Mouse (Mus musculus): ENCODE measurements around the gene Soga1.

Gene Soga1

GRCm38 (mm10) chr2:156990727-156991431, 88.2 kb downstream of the Soga1 start:
- no peak for DNase-seq (ENCODE audit: low read depth, low spot score)

DNA sequence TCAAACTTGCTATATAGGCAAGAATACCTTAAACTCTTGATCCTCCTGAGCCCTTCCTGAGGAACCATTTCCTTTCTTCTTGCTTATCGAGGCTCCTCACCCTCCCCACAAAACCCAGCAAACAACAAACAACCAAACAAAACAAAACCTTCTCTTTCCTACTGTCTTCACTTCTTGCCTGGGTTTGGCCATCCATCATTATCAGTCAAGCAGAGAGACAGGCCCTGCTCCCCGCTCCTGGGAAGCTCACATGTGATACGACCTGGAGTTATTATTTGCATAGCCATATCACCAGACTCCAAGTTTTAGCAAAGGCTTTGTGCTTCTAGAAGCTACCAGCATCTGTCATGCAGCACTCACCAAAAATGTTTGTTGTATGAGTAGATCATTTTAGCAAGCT, 91.7 kb downstream of the Soga1 start:
- no peak for DNase-seq (ENCODE audit: low read depth, low spot score)

GRCm38 (mm10) chr2:156982864-156983263, 96.2 kb downstream of the Soga1 start:
- no peak for DNase-seq (ENCODE audit: low read depth, low spot score)

DNA sequence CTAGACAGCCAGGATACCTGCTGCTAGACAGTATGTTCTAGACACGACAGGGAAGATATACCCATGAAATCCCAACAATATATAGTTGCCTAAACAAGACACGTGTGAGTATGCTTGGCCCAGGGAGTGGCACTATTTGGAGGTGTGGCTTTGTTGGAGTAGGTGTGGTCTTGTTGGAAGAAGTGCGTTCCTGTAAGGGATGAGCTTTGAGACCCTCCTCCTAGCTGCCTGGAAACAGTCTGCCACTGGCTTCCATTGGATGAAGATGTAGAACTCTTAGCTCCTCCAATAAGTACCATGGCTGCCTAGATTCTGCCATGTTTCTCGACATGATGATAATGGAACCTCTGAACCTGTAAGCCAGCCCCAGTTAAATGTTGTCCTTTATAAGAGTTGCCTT, 97.8 kb downstream of the Soga1 start:
- no peak for DNase-seq (ENCODE audit: low read depth, low spot score)

- DNase-seq (ENCODE audit: low read depth, low spot score), result no peak
These were observed 99.0 kb downstream of the Soga1 start for GRCm38 (mm10) chr2:156980059-156980458.

DNA sequence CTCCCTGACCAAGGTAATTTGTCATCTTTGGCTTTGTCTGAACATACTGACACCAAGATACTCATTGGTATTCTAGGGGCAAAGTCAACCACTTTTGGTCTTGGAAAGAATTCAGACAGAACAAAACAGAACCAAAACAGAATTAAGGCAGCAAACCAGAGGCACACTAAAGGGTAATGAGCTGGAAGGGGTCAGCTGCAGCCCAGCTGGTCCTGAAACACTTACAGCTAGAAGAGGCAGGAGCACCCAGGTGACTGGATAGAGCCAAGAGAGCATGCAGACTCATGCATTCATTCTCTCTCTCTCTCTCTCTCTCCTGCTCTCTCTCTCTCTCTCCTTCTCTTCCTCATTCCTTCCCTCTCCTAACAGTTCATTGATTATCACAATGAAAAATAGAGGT, 102.3 kb downstream of the Soga1 start:
- no peak for DNase-seq (ENCODE audit: low read depth, low spot score)

DNA sequence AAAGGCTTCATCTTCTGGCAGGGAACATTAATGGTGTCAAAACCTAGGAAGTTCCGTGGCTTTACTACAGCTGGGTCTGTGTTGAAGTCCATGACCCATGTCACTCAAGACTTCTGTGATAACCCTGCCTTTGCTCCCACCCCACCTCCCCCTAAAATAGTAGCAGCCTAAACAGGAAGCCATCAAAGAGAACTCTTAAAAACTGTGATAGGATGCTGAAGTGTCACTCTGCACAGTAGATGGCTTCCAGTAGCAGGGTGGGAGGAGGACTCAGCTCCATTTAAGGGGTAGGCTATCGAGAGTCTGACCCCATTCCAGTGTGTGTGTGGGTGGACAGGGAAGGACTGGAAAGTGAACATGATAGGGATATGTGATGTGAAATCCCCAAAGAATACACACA, 104.1 kb downstream of the Soga1 start:
- no peak for DNase-seq (ENCODE audit: low read depth, low spot score)

- no peak for DNase-seq (ENCODE audit: low read depth, low spot score)
These were observed 105.5 kb downstream of the Soga1 start for GRCm38 (mm10) chr2:156973316-156974100.

DNA sequence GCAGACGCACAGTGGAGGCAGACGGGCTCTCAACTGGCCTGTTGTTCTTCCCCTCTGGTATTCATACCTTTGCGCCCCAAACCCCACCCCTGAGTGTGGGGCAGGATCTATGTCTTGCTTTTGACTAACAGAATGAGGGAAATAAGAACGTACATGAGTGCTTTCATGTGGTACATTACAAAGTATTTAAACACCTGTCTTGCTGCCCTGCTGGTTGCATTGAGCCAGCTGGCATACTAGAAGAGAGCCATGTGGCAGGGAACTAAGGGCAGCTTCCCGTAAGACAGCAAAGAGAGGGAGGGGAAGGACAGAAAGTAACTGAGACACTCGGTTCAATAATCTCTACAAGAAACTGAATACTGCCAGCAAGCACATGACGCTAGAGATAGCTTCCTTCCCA, 108.8 kb downstream of the Soga1 start:
- DNase-seq (ENCODE audit: low read depth, low spot score), result no peak

DNA sequence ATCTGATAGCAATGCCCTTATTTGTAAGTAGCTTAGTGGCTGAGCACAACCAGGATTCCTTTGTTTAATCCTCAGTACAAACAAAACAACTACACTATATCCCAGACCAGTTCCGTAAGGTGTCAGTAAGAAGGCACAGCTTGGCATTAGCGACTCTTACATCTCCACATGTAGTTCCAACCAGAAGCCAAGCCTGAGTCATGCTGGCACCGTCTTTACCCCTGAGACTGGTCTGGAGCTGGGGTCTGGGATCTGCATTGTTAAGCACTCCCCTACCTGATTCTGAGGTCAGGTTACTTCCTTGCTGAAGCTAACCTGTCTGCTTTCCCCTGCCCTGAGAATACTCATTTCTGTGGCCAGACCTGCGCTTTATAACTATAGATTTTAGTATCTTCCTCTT, 110.6 kb downstream of the Soga1 start:
- no peak for DNase-seq (ENCODE audit: low read depth, low spot score)

DNA sequence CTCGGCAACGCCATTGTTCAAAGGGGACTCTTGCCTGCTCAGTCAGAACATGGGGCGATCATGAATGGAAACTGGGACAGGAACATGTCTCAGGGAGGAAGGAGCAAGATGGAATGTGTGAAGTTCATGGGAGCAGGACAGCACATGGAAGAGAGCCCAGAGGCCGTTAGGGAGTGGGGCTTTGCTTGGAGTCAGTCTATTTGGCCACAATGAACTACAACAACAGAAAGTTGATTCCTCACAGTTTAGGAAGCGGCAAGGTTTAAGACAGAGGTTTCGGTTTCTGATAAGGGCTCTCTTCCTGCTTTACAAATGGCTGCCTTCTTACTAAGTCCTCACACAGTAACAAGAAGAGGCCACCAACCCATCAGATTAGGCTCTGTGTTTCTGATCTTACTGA, 111.7 kb downstream of the Soga1 start:
- DNase-seq (ENCODE audit: low read depth, low spot score), result no peak

All from forelimb bud, embryonic 11.5 days (tissue).